9 mouse cellular contexts compared by ENCODE assay signal in genomic region chr11:101200986-101201385, GRCm38 (mm10). TPM values are rescaled to one million over a fixed set of nuclear protein-coding genes. Genes with fewer than 3 reads are reported as not detected.
DNase-seq lines count a peak whose midpoint lies in the region; ATAC-seq and TF ChIP-seq lines count a peak whose summit lies in the region.
"Had no signal": no experiment of that assay in that cellular context is flagged by ENCODE, and none has a peak within 500 bp of the region (broad histone marks: within the 10 kb centered on the region; RNA-seq: fewer than 3 reads in every experiment).

No protein-coding gene starts in this region.

- no peak overlapping the region for H3K4me2 ChIP-seq in heart, postnatal 0 days (ENCODE audit: low read depth, low read length)
- H3K4me2 ChIP-seq in heart, embryonic 12.5 days = no peak overlapping the region
- no peak overlapping the region for H3K4me2 ChIP-seq in midbrain, embryonic 11.5 days
- H3K4me2 ChIP-seq: neural tube, embryonic 12.5 days had no signal

- H3K4me1 ChIP-seq in heart, postnatal 0 days (ENCODE audit: control insufficient read depth, insufficient read depth) = no peaks in the 10 kb centered on the region
- no peaks in the 10 kb centered on the region for H3K4me1 ChIP-seq in heart, embryonic 12.5 days (replicated peaks)
- no peaks in the 10 kb centered on the region for H3K4me1 ChIP-seq in ES-Bruce4 (ENCODE audit: control insufficient read depth, insufficient read depth, low read length)
- 0 out of 2 replicates have a peak, but pooled peaks cover 3% of the 10 kb centered on the region for H3K4me1 ChIP-seq in hindbrain, embryonic 10.5 days (replicated peaks)
- H3K4me1 ChIP-seq in midbrain, embryonic 11.5 days (ENCODE audit: control insufficient read depth, insufficient read depth, low read length) = no peaks in the 10 kb centered on the region
- H3K4me1 ChIP-seq: neural tube, embryonic 12.5 days had no signal

- no peak overlapping the region for H3K9ac ChIP-seq in heart, postnatal 0 days (replicated peaks; ENCODE audit: low read depth, low read length)
- H3K9ac ChIP-seq in heart, embryonic 12.5 days = no peak overlapping the region
- no peak overlapping the region for H3K9ac ChIP-seq in ES-Bruce4 (ENCODE audit: low read depth, poor library complexity, severe bottlenecking)
- H3K9ac ChIP-seq in midbrain, embryonic 11.5 days (ENCODE audit: low read length) = no peak overlapping the region
- H3K9ac ChIP-seq: neural tube, embryonic 12.5 days had no signal

- H3K9me3 ChIP-seq in heart, postnatal 0 days (replicated peaks; ENCODE audit: control insufficient read depth, low read length) = no peaks in the 10 kb centered on the region
- no peaks in the 10 kb centered on the region for H3K9me3 ChIP-seq in heart, embryonic 12.5 days (replicated peaks)
- H3K9me3 ChIP-seq in ES-Bruce4 (replicated peaks; ENCODE audit: control insufficient read depth, insufficient read depth, low read length, poor library complexity, severe bottlenecking) = no peaks in the 10 kb centered on the region
- H3K9me3 ChIP-seq in hindbrain, embryonic 10.5 days = no peaks in the 10 kb centered on the region
- no peaks in the 10 kb centered on the region for H3K9me3 ChIP-seq in midbrain, embryonic 11.5 days (ENCODE audit: control insufficient read depth, low read length)
- H3K9me3 ChIP-seq: neural tube, embryonic 12.5 days had no signal

- H3K4me3 ChIP-seq in heart, postnatal 0 days (ENCODE audit: low read depth, low read length) = no peak overlapping the region
- no peak overlapping the region for H3K4me3 ChIP-seq in heart, embryonic 12.5 days
- no peak overlapping the region for H3K4me3 ChIP-seq in ES-Bruce4 (ENCODE audit: low read depth, low read length)
- H3K4me3 ChIP-seq in hindbrain, embryonic 10.5 days = no peak overlapping the region
- no peak overlapping the region for H3K4me3 ChIP-seq in midbrain, embryonic 11.5 days (ENCODE audit: low read depth, low read length)
- H3K4me3 ChIP-seq: neural tube, embryonic 12.5 days had no signal

- no peak; the same call in 1 of the 2 replicates for ATAC-seq in heart, postnatal 0 days (ENCODE audit: insufficient read depth, low read depth)
- ATAC-seq in heart, embryonic 12.5 days (ENCODE audit: insufficient number of reproducible peaks, low FRiP score) = no peak
- no peak for ATAC-seq in midbrain, embryonic 11.5 days (ENCODE audit: low FRiP score)

- peak; percentile 77 for TF ChIP-seq CTCF in heart, postnatal 0 days (IDR thresholded peaks at IDR 0.05; ENCODE audit: low read depth)
- TF ChIP-seq CTCF in ES-Bruce4 (IDR thresholded peaks at IDR 0.05; ENCODE audit: low read depth, low read length) = peak; percentile 90

- WGBS in heart, postnatal 0 days = 23% methylated on average over 7 of the region's 7 CpGs
- WGBS in heart, embryonic 12.5 days = 29% methylated on average over 7 of the region's 7 CpGs
- 25% methylated on average over 7 of the region's 7 CpGs for WGBS in hindbrain, embryonic 10.5 days
- 34% methylated on average over 7 of the region's 7 CpGs for WGBS in midbrain, embryonic 11.5 days

- peak; percentile 70 for DNase-seq in heart, postnatal 0 days (ENCODE audit: low spot score)
- peak; percentile 76 to 85 for DNase-seq in cerebellum, adult 18-20 months
- no peak for DNase-seq in hindbrain, embryonic 10.5 days (ENCODE audit: low spot score)
- DNase-seq in midbrain, embryonic 11.5 days (ENCODE audit: low spot score, missing footprints) = peak; percentile 88
- DNase-seq in urinary bladder, postnatal 36 days (ENCODE audit: low spot score in 2 of 2) = no peak
- no peak for DNase-seq in adrenal gland, adult 18-20 months (ENCODE audit: low spot score in 2 of 2)

- H3K36me3 ChIP-seq in heart, postnatal 0 days (replicated peaks; ENCODE audit: control insufficient read depth, insufficient read depth, low read length) = peaks cover 82% of the 10 kb centered on the region
- H3K36me3 ChIP-seq in heart, embryonic 12.5 days = peaks cover 72% of the 10 kb centered on the region
- H3K36me3 ChIP-seq in ES-Bruce4 (ENCODE audit: control insufficient read depth, insufficient read depth, low read length, poor library complexity, severe bottlenecking) = peaks cover 19% of the 10 kb centered on the region
- peaks cover 56% of the 10 kb centered on the region for H3K36me3 ChIP-seq in hindbrain, embryonic 10.5 days
- H3K36me3 ChIP-seq in midbrain, embryonic 11.5 days (ENCODE audit: control insufficient read depth, insufficient read depth, low read length) = no peaks in the 10 kb centered on the region; the same call in 1 of the 2 replicates

- H3K27me3 ChIP-seq in heart, postnatal 0 days (ENCODE audit: control insufficient read depth, insufficient read depth, low read length) = no peaks in the 10 kb centered on the region
- no peaks in the 10 kb centered on the region for H3K27me3 ChIP-seq in heart, embryonic 12.5 days (replicated peaks)
- H3K27me3 ChIP-seq in ES-Bruce4 (ENCODE audit: control insufficient read depth, insufficient read depth, low read length, poor library complexity, severe bottlenecking) = no peaks in the 10 kb centered on the region
- H3K27me3 ChIP-seq in hindbrain, embryonic 10.5 days (ENCODE audit: insufficient read depth, poor library complexity, severe bottlenecking) = no peaks in the 10 kb centered on the region
- no peaks in the 10 kb centered on the region for H3K27me3 ChIP-seq in midbrain, embryonic 11.5 days (ENCODE audit: control insufficient read depth, insufficient read depth, low read length)
- H3K27me3 ChIP-seq: neural tube, embryonic 12.5 days had no signal

- no peak overlapping the region for H3K27ac ChIP-seq in heart, postnatal 0 days (ENCODE audit: low read depth)
- H3K27ac ChIP-seq in heart, embryonic 12.5 days (ENCODE audit: poor library complexity, severe bottlenecking) = no peak overlapping the region
- no peak overlapping the region for H3K27ac ChIP-seq in ES-Bruce4 (ENCODE audit: insufficient read depth, low read length)
- H3K27ac ChIP-seq in hindbrain, embryonic 10.5 days = peak overlapping the region; percentile 59; the same call in 1 of the 2 replicates
- H3K27ac ChIP-seq in midbrain, embryonic 11.5 days (ENCODE audit: low read depth, low read length) = no peak overlapping the region
- H3K27ac ChIP-seq: neural tube, embryonic 12.5 days had no signal

- TF ChIP-seq EP300 in heart, postnatal 0 days (IDR thresholded peaks at IDR 0.05; ENCODE audit: low read depth) = no peak
- TF ChIP-seq EP300 in ES-Bruce4 (IDR thresholded peaks at IDR 0.05; ENCODE audit: insufficient read depth, low read depth, low read length) = no peak

- no peak for TF ChIP-seq POLR2A in ES-Bruce4 (IDR thresholded peaks at IDR 0.05; ENCODE audit: insufficient read depth, low read length)

RNA-seq across cellular contexts. Expression of gene Ezh1, which starts 25.3 kb away (rescaled TPM):
- 12.0 and 16.4 TPM in 2 replicates for total RNA-seq in heart, postnatal 0 days (2014; rRNA removed; ENCODE audit: low replicate concordance)
- 12.1 and 13.1 TPM in 2 replicates for polyA plus RNA-seq in heart, postnatal 0 days (2015; fragmentation: Nextera tagmentation; extraction: Ambion mirVana)
- 14.9 and 16.1 TPM in 2 replicates for polyA plus RNA-seq in heart, embryonic 12.5 days (2016; fragmentation: Nextera tagmentation; extraction: Ambion mirVana)
- 42.8 and 49.9 TPM in 2 replicates for polyA plus RNA-seq in ES-Bruce4 (2011; ENCODE audit: insufficient read depth, insufficient read length, low read depth, missing spikeins)
- polyA plus RNA-seq in hindbrain, embryonic 10.5 days (2016; fragmentation: Nextera tagmentation; extraction: Ambion mirVana) = 13.1 TPM in 2 replicates
- polyA plus RNA-seq in midbrain, embryonic 11.5 days (2014; fragmentation: Nextera tagmentation; extraction: Ambion mirVana) = 10.4 and 10.6 TPM in 2 replicates
- 10 to 100 TPM; 29.5 to 35.6 TPM for total RNA-seq in adrenal gland, adult 18-20 months (2021)

RNA-seq across cellular contexts. Expression of gene Ccr10, which starts 25.7 kb away (rescaled TPM):
- 0.19 TPM in 1 of 2 replicates, not detected in the other for total RNA-seq in heart, postnatal 0 days (2014; rRNA removed; ENCODE audit: low replicate concordance)
- polyA plus RNA-seq in heart, postnatal 0 days (2015; fragmentation: Nextera tagmentation; extraction: Ambion mirVana) = 0.31 and 0.52 TPM in 2 replicates
- polyA plus RNA-seq in heart, embryonic 12.5 days (2016; fragmentation: Nextera tagmentation; extraction: Ambion mirVana) = 0.15 and 0.36 TPM in 2 replicates
- not detected in 2 replicates for polyA plus RNA-seq in ES-Bruce4 (2011; ENCODE audit: insufficient read depth, insufficient read length, low read depth, missing spikeins)
- polyA plus RNA-seq in hindbrain, embryonic 10.5 days (2016; fragmentation: Nextera tagmentation; extraction: Ambion mirVana) = 0.15 and 0.20 TPM in 2 replicates
- polyA plus RNA-seq in midbrain, embryonic 11.5 days (2014; fragmentation: Nextera tagmentation; extraction: Ambion mirVana) = not detected in 2 replicates
- under 1 TPM in 1 of 2 experiments, not detected in 1; 0.51 TPM for total RNA-seq in adrenal gland, adult 18-20 months (2021)

RNA-seq across cellular contexts. Expression of gene Plekhh3, which starts 29.8 kb away (rescaled TPM):
- total RNA-seq in heart, postnatal 0 days (2014; rRNA removed; ENCODE audit: low replicate concordance) = 22.0 and 23.2 TPM in 2 replicates
- polyA plus RNA-seq in heart, postnatal 0 days (2015; fragmentation: Nextera tagmentation; extraction: Ambion mirVana) = 9.5 and 10.6 TPM in 2 replicates
- 10.4 and 10.6 TPM in 2 replicates for polyA plus RNA-seq in heart, embryonic 12.5 days (2016; fragmentation: Nextera tagmentation; extraction: Ambion mirVana)
- polyA plus RNA-seq in ES-Bruce4 (2011; ENCODE audit: insufficient read depth, insufficient read length, low read depth, missing spikeins) = 2.5 and 4.4 TPM in 2 replicates
- polyA plus RNA-seq in hindbrain, embryonic 10.5 days (2016; fragmentation: Nextera tagmentation; extraction: Ambion mirVana) = 5.8 and 11.8 TPM in 2 replicates
- polyA plus RNA-seq in midbrain, embryonic 11.5 days (2014; fragmentation: Nextera tagmentation; extraction: Ambion mirVana) = 5.8 and 7.2 TPM in 2 replicates
- total RNA-seq in adrenal gland, adult 18-20 months (2021) = 10 to 100 TPM; 24.3 to 25.6 TPM

RNA-seq across cellular contexts. Expression of gene Cntnap1, which starts 30.7 kb away (rescaled TPM):
- total RNA-seq in heart, postnatal 0 days (2014; rRNA removed; ENCODE audit: low replicate concordance) = 0.54 and 1.4 TPM in 2 replicates
- polyA plus RNA-seq in heart, postnatal 0 days (2015; fragmentation: Nextera tagmentation; extraction: Ambion mirVana) = 0.20 and 0.21 TPM in 2 replicates
- 0.37 and 0.71 TPM in 2 replicates for polyA plus RNA-seq in heart, embryonic 12.5 days (2016; fragmentation: Nextera tagmentation; extraction: Ambion mirVana)
- polyA plus RNA-seq in ES-Bruce4 (2011; ENCODE audit: insufficient read depth, insufficient read length, low read depth, missing spikeins) = 0.15 and 0.37 TPM in 2 replicates
- 0.29 and 0.71 TPM in 2 replicates for polyA plus RNA-seq in hindbrain, embryonic 10.5 days (2016; fragmentation: Nextera tagmentation; extraction: Ambion mirVana)
- polyA plus RNA-seq in midbrain, embryonic 11.5 days (2014; fragmentation: Nextera tagmentation; extraction: Ambion mirVana) = 0.30 and 0.32 TPM in 2 replicates
- total RNA-seq in adrenal gland, adult 18-20 months (2021) = 1 to 10 TPM; 6.4 to 7.3 TPM

RNA-seq across cellular contexts. Expression of gene Ramp2, which starts 44.8 kb away (rescaled TPM):
- 159 and 253 TPM in 2 replicates for total RNA-seq in heart, postnatal 0 days (2014; rRNA removed; ENCODE audit: low replicate concordance)
- polyA plus RNA-seq in heart, postnatal 0 days (2015; fragmentation: Nextera tagmentation; extraction: Ambion mirVana) = 181 and 182 TPM in 2 replicates
- 233 and 245 TPM in 2 replicates for polyA plus RNA-seq in heart, embryonic 12.5 days (2016; fragmentation: Nextera tagmentation; extraction: Ambion mirVana)
- polyA plus RNA-seq in ES-Bruce4 (2011; ENCODE audit: insufficient read depth, insufficient read length, low read depth, missing spikeins) = 3.4 and 4.9 TPM in 2 replicates
- 63.9 and 72.3 TPM in 2 replicates for polyA plus RNA-seq in hindbrain, embryonic 10.5 days (2016; fragmentation: Nextera tagmentation; extraction: Ambion mirVana)
- 65.6 and 73.4 TPM in 2 replicates for polyA plus RNA-seq in midbrain, embryonic 11.5 days (2014; fragmentation: Nextera tagmentation; extraction: Ambion mirVana)
- total RNA-seq in adrenal gland, adult 18-20 months (2021) = 10 to 100 TPM; 38.3 to 41.4 TPM

Comparison
In these comparisons a context has a peak if more than half of its experiments do, and no peak if none do; other contexts are left out.
1. DNase-seq: peak in heart, postnatal 0 days (single experiment), cerebellum, adult 18-20 months (2 of 2) and midbrain, embryonic 11.5 days (single experiment); none in hindbrain, embryonic 10.5 days (single experiment), urinary bladder, postnatal 36 days (0 of 2) and adrenal gland, adult 18-20 months (0 of 2).